Mouse (Mus musculus) cerebellum, adult 2 months (tissue): ENCODE data around the gene Adam21.

Experiments
- CTCF ChIP-seq: fragments of 200-500 bp; IDR thresholded peaks from 2 replicates; pipeline ENCODE4 v1.5.1; 2011; ENCODE audit warnings: low read depth, mild to moderate bottlenecking, control low read depth, low read length, moderate library complexity, borderline replicate concordance; ENCODE audit not compliant: insufficient read depth
- POLR2A ChIP-seq: fragments of 200-500 bp; IDR thresholded peaks from 2 replicates; pipeline ENCODE4 v1.6.1; 2011; ENCODE audit warnings: low read length, control low read depth, borderline replicate concordance; ENCODE audit not compliant: insufficient read depth

DNA sequence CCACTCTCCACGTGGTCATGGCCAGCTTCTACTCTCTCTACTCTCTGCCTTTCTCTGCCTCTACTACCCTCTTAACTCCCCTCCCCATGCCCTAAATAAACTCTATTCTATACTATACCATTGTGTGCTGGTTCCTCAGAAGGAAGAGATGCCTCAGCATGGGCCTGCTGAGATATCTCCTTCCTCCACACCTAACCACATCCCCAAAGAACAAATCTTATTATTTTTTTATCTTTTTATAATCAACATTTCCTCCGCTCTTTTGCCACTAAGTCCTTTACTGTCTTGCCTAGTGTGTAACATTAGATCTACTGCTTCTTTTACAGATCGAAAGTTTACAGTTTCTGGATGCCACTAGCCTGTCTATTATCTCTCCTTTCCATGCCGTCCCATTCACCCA is 21.1 kb downstream of the Adam21 start:
- no peak for TF ChIP-seq CTCF
- no peak for TF ChIP-seq POLR2A
